ENCODE assay signal across 17 mouse cellular contexts in the genomic region with DNA sequence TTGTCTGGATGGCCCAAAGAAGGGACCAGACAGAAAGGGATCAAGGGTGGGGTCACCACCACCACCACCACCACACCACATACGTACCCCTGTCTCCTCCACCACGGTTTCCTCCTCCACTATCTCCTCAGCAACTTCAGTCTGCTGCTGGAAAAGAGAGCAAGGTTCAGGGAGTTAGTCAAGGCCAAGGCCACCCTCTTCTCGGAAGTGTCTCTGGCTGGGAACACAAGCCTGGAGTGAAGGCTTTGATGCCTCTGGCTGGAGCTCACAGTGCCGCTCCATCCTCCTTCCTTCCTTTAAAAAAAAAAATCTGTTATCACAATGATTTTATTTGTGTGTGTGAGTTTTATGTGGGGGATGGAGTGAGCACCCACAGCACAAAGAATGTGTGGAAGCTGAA. TPM values are rescaled to one million over a fixed set of nuclear protein-coding genes. Genes with fewer than 3 reads are reported as not detected.
DNase-seq lines count a peak whose midpoint lies in the region; ATAC-seq and TF ChIP-seq lines count a peak whose summit lies in the region.
"Had no signal": no experiment of that assay in that cellular context is flagged by ENCODE, and none has a peak within 500 bp of the region (broad histone marks: within the 10 kb centered on the region; RNA-seq: fewer than 3 reads in every experiment).

No protein-coding gene starts in this region.

- H3K27me3 ChIP-seq in kidney, adult 2 months (replicated peaks; ENCODE audit: control insufficient read depth, insufficient read depth, low read length), result no peaks in the 10 kb centered on the region
- H3K27me3 ChIP-seq in lung, embryonic 16.5 days (ENCODE audit: control insufficient read depth, insufficient read depth, low read depth, low read length), result no peaks in the 10 kb centered on the region
- H3K27me3 ChIP-seq: midbrain, embryonic 15.5 days; neural tube, embryonic 12.5 days had no signal

- TF ChIP-seq CTCF in gastrocnemius, adult 2 months (IDR thresholded peaks at IDR 0.05), result no peak
- no peak for TF ChIP-seq CTCF in kidney, adult 2 months (conservative IDR thresholded peaks at IDR 0.05; ENCODE audit: insufficient read depth, insufficient read length, low read depth, low read length)
- TF ChIP-seq CTCF in embryonic fibroblast, embryonic 13.5 days (IDR thresholded peaks at IDR 0.05; ENCODE audit: borderline replicate concordance, insufficient read depth, low read length), result no peak

- peaks cover 2% of the 10 kb centered on the region; the same call in 1 of the 2 replicates for H3K36me3 ChIP-seq in kidney, adult 2 months (ENCODE audit: control insufficient read depth, insufficient read depth, low read length)
- peaks cover 73% of the 10 kb centered on the region for H3K36me3 ChIP-seq in lung, embryonic 16.5 days (ENCODE audit: control insufficient read depth, insufficient read depth, low read length)
- H3K36me3 ChIP-seq: midbrain, embryonic 15.5 days had no signal

- WGBS in kidney, adult 2 months, result 64% methylated on average over 4 of the region's 4 CpGs
- WGBS in lung, embryonic 16.5 days, result 75% methylated on average over 4 of the region's 4 CpGs

- no peak for ATAC-seq in lung, embryonic 16.5 days (ENCODE audit: low read depth)
- ATAC-seq: midbrain, embryonic 15.5 days had no signal

- H3K4me2 ChIP-seq in lung, embryonic 16.5 days (ENCODE audit: low read depth, low read length), result no peak overlapping the region
- H3K4me2 ChIP-seq: midbrain, embryonic 15.5 days; neural tube, embryonic 12.5 days had no signal

- peak overlapping the region; percentile 85 for H3K27ac ChIP-seq in gastrocnemius, adult 2 months
- peak overlapping the region; percentile 77 for H3K27ac ChIP-seq in kidney, adult 2 months (ENCODE audit: insufficient read depth, low read depth, low read length)
- H3K27ac ChIP-seq in lung, embryonic 16.5 days (ENCODE audit: low read length), result peak overlapping the region; percentile 90
- H3K27ac ChIP-seq in embryonic fibroblast, embryonic 13.5 days (ENCODE audit: insufficient read depth, low read length), result peak overlapping the region; percentile 74; the same call in 1 of the 2 replicates
- H3K27ac ChIP-seq: hindbrain, embryonic 10.5 days; midbrain, embryonic 15.5 days; neural tube, embryonic 12.5 days had no signal

- no peak overlapping the region for H3K4me3 ChIP-seq in gastrocnemius, adult 2 months
- H3K4me3 ChIP-seq in kidney, adult 2 months (ENCODE audit: insufficient read depth, low read depth, low read length), result no peak overlapping the region
- H3K4me3 ChIP-seq in lung, embryonic 16.5 days (ENCODE audit: low read length), result no peak overlapping the region
- H3K4me3 ChIP-seq in embryonic fibroblast, embryonic 13.5 days (ENCODE audit: insufficient read depth, low read length), result no peak overlapping the region
- H3K4me3 ChIP-seq: hindbrain, embryonic 10.5 days; midbrain, embryonic 15.5 days; neural tube, embryonic 12.5 days had no signal

- intact Hi-C loops in gastrocnemius, adult 2 months (cut with DNase I), result no loop called here
- intact Hi-C loops in gastrocnemius, postnatal 36 days (cut with DNase I), result no loop called here

- H3K9me3 ChIP-seq in lung, embryonic 16.5 days (ENCODE audit: control insufficient read depth, low read length), result no peaks in the 10 kb centered on the region
- H3K9me3 ChIP-seq: midbrain, embryonic 15.5 days; neural tube, embryonic 12.5 days had no signal

- TF ChIP-seq POLR2A in kidney, adult 2 months (IDR thresholded peaks at IDR 0.05; ENCODE audit: low read depth, low read length), result no peak
- no peak for TF ChIP-seq POLR2A in embryonic fibroblast, embryonic 13.5 days (IDR thresholded peaks at IDR 0.05; ENCODE audit: low read depth, low read length)

- peaks cover 10% of the 10 kb centered on the region for H3K4me1 ChIP-seq in kidney, adult 2 months (ENCODE audit: control insufficient read depth, insufficient read depth, low read length)
- H3K4me1 ChIP-seq in lung, embryonic 16.5 days (replicated peaks; ENCODE audit: control insufficient read depth, insufficient read depth, low read length), result peaks cover 31% of the 10 kb centered on the region
- peaks cover 28% of the 10 kb centered on the region for H3K4me1 ChIP-seq in embryonic fibroblast, embryonic 13.5 days (ENCODE audit: control insufficient read depth, insufficient read depth, low read length)
- H3K4me1 ChIP-seq: midbrain, embryonic 15.5 days; neural tube, embryonic 12.5 days had no signal

- H3K9ac ChIP-seq in lung, embryonic 16.5 days (ENCODE audit: low read length), result no peak overlapping the region
- H3K9ac ChIP-seq: midbrain, embryonic 15.5 days; neural tube, embryonic 12.5 days had no signal

- no peak for DNase-seq in gastrocnemius, adult 2 months
- DNase-seq in gastrocnemius, postnatal 36 days, result no peak
- no peak for DNase-seq in kidney, adult 2 months
- no peak for DNase-seq in kidney, postnatal 25 days
- no peak for DNase-seq in lung, postnatal 14 days
- no peak for DNase-seq in urinary bladder, postnatal 10 days (ENCODE audit: low spot score)
- DNase-seq: B cell, adult 2 months; cerebellum, postnatal 14 days; kidney, adult 18-20 months; left cerebral cortex, postnatal 4 days; right cerebral cortex, adult 18-20 months; thymus, postnatal 14 days had no signal

RNA-seq across cellular contexts. Expression of a gene that starts 15.8 kb away (rescaled TPM):
- 100 to 1,000 TPM; 276 to 473 TPM for total RNA-seq in gastrocnemius, adult 2 months (2021)
- 100 to 1,000 TPM; 572 to 675 TPM for total RNA-seq in gastrocnemius, postnatal 36 days (2021)
- 585 and 720 TPM in 2 replicates for polyA plus RNA-seq in kidney, adult 2 months (2012; rRNA removed)
- polyA plus RNA-seq in lung, embryonic 16.5 days (2015; fragmentation: Nextera tagmentation; extraction: Ambion mirVana), result 2,256 and 2,274 TPM in 2 replicates
- 3,951 and 4,760 TPM in 2 replicates for polyA plus RNA-seq in embryonic fibroblast, embryonic 13.5 days (2011; ENCODE audit: insufficient read length, low read depth, missing spikeins)

RNA-seq across cellular contexts. Expression of a gene that starts 53.9 kb away (rescaled TPM):
- 10 to 100 TPM; 41.3 to 45.4 TPM for total RNA-seq in gastrocnemius, adult 2 months (2021)
- total RNA-seq in gastrocnemius, postnatal 36 days (2021), result 10 to 100 TPM; 50.4 to 56.4 TPM
- 698 and 771 TPM in 2 replicates for polyA plus RNA-seq in kidney, adult 2 months (2012; rRNA removed)
- polyA plus RNA-seq in lung, embryonic 16.5 days (2015; fragmentation: Nextera tagmentation; extraction: Ambion mirVana), result 581 and 600 TPM in 2 replicates
- polyA plus RNA-seq in embryonic fibroblast, embryonic 13.5 days (2011; ENCODE audit: insufficient read length, low read depth, missing spikeins), result 114 and 118 TPM in 2 replicates
